Mouse (Mus musculus) cerebellum, adult 2 months (tissue): ENCODE measurements at regions not wholly inside any gene's neighbourhood (a gene's known extent, or its start where the extent isn't known, plus 50 kb on each side); places are given as distances from the start of the nearest gene placed in this dataset.

Experiments
- CTCF ChIP-seq: fragments of 200-500 bp; IDR thresholded peaks from 2 replicates; pipeline ENCODE4 v1.5.1; 2011; ENCODE audit warnings: low read depth, mild to moderate bottlenecking, control low read depth, low read length, moderate library complexity, borderline replicate concordance; ENCODE audit not compliant: insufficient read depth
- POLR2A ChIP-seq: fragments of 200-500 bp; IDR thresholded peaks from 2 replicates; pipeline ENCODE4 v1.6.1; 2011; ENCODE audit warnings: low read length, control low read depth, borderline replicate concordance; ENCODE audit not compliant: insufficient read depth

- TF ChIP-seq CTCF (no peak), POLR2A (no peak)
Measured at GRCm38 (mm10) chr1:189156906-189157305, 149.3 kb upstream of the Kctd3 start.
